Mouse (Mus musculus): Measurements from ENCODE around the gene Sphk2.

GRCm38 (mm10) chr7:45721234-45721571 lies 3.4 kb upstream of the Sphk2 start:
- TF ChIP-seq CTCF (IDR thresholded peaks at IDR 0.05; ENCODE audit: borderline replicate concordance, insufficient read depth, low read depth, low read length) (no peak), POLR2A (IDR thresholded peaks at IDR 0.05; ENCODE audit: borderline replicate concordance, insufficient read depth, low read length) (no peak)
